17 mouse cellular contexts compared by ENCODE assay signal in genomic region chr17:28205443-28205842, GRCm38 (mm10).
"Had no signal": no experiment of that assay in that cellular context is flagged by ENCODE, and none has a peak within 500 bp of the region (broad histone marks: within the 10 kb centered on the region; RNA-seq: fewer than 3 reads in every experiment).

No protein-coding gene starts in this region.

- H3K4me2 ChIP-seq: limb, embryonic 15.5 days; liver, embryonic 12.5 days; lung, embryonic 14.5 days; midbrain, embryonic 11.5 days; midbrain, embryonic 15.5 days; neural tube, embryonic 12.5 days; stomach, embryonic 15.5 days had no signal

- H3K4me3 ChIP-seq: layer of hippocampus, adult 2 months; limb, embryonic 15.5 days; liver, embryonic 12.5 days; megakaryocyte, embryonic 14.5 days; midbrain, embryonic 15.5 days; neural tube, embryonic 12.5 days; stomach, embryonic 15.5 days had no signal

- DNase-seq: kidney, adult 8-10 months; kidney, postnatal 36 days; left cerebral cortex, postnatal 4 days; lung, embryonic 14.5 days; lung, postnatal 14 days; right cerebral cortex, postnatal 25 days; thymus, adult 2 months had no signal

- H3K4me1 ChIP-seq: midbrain, embryonic 15.5 days had no signal

- H3K27me3 ChIP-seq: limb, embryonic 15.5 days; liver, embryonic 12.5 days; midbrain, embryonic 15.5 days; neural tube, embryonic 12.5 days; stomach, embryonic 15.5 days had no signal

- H3K9ac ChIP-seq: limb, embryonic 15.5 days; liver, embryonic 12.5 days; lung, embryonic 14.5 days; midbrain, embryonic 15.5 days; neural tube, embryonic 12.5 days; stomach, embryonic 15.5 days had no signal

- H3K27ac ChIP-seq: kidney, postnatal 0 days; layer of hippocampus, adult 2 months; liver, embryonic 12.5 days; macrophage; midbrain, embryonic 15.5 days; neural tube, embryonic 12.5 days; stomach, embryonic 15.5 days had no signal

- H3K9me3 ChIP-seq: limb, embryonic 15.5 days; liver, embryonic 12.5 days; megakaryocyte, embryonic 14.5 days; midbrain, embryonic 15.5 days; neural tube, embryonic 12.5 days; stomach, embryonic 15.5 days had no signal

- ATAC-seq: liver, embryonic 12.5 days; midbrain, embryonic 15.5 days had no signal
